Mouse (Mus musculus) kidney, postnatal 0 days (tissue): ENCODE results near the gene Adamtsl2. TPM values are rescaled to one million over a fixed set of nuclear protein-coding genes. Genes with fewer than 3 reads are reported as not detected.

ENCODE experiments used
- ATAC-seq: fragments of 200-750 bp; cut with Nextera tagmentation; replicated peaks from 2 replicates; pipeline ENCODE4 v1.8.0; 2017; ENCODE audit warnings: low read depth, moderate number of reproducible peaks, moderate TSS enrichment, moderate library complexity; ENCODE audit not compliant: low FRiP score
- DNase-seq: peaks from one replicate; pipeline ENCODE4 v3.0.0-alpha.2; 2016; ENCODE audit warnings: low spot score
- H3K27ac ChIP-seq: fragments of 300-500 bp; sonication (generic); 2 replicates; pipeline ENCODE4 v1.5.1; 2014; ENCODE audit warnings: mild to moderate bottlenecking
- H3K27me3 ChIP-seq: fragments of 300-500 bp; sonication (generic); 2 replicates; pipeline ENCODE4 v1.6.1; 2014; ENCODE audit warnings: low read length, mixed read lengths; ENCODE audit not compliant: insufficient read depth
- H3K36me3 ChIP-seq: fragments of 300-500 bp; sonication (generic); 2 replicates; pipeline ENCODE4 v1.6.1; 2014; ENCODE audit warnings: low read length, mixed read lengths; ENCODE audit not compliant: insufficient read depth
- H3K4me1 ChIP-seq: fragments of 300-500 bp; sonication (generic); replicated peaks from 2 replicates; pipeline ENCODE4 v1.6.1; 2014; ENCODE audit warnings: antibody characterized with exemption, low read length, mixed read lengths; ENCODE audit not compliant: insufficient read depth
- H3K4me2 ChIP-seq: fragments of 300-500 bp; sonication (generic); 2 replicates; pipeline ENCODE4 v1.6.1; 2014; ENCODE audit warnings: mild to moderate bottlenecking, low read length, moderate library complexity, mixed read lengths
- H3K4me3 ChIP-seq: fragments of 300-500 bp; sonication (generic); replicated peaks from 2 replicates; pipeline ENCODE4 v1.5.1; 2014; ENCODE audit warnings: low read depth, low read length
- H3K9ac ChIP-seq: fragments of 300-500 bp; sonication (generic); 2 replicates; pipeline ENCODE4 v1.6.1; 2014; ENCODE audit warnings: low read depth, low read length
- H3K9me3 ChIP-seq: fragments of 300-500 bp; sonication (generic); replicated peaks from 2 replicates; pipeline ENCODE4 v1.6.1; 2016; ENCODE audit warnings: low read length, inconsistent platforms, mixed read lengths
- CTCF ChIP-seq: IDR thresholded peaks from 2 replicates; pipeline ENCODE4 v1.5.1; 2016; ENCODE audit warnings: antibody characterized with exemption, low read depth, mild to moderate bottlenecking, moderate library complexity
- WGBS: fragments of 180-500 bp; shearing (Covaris S2); extraction: QIAGEN DNeasy Blood & Tissue Kit; methylation state at CpG from one replicate; pipeline ENCODE4 v1.1.7; 2014; 5-methylcytosine and 5-hydroxymethylcytosine counted together
- polyA plus RNA-seq: library from polyadenylated mRNA; unstranded; fragments of >200 nt; fragmentation: Nextera tagmentation; extraction: Ambion mirVana; gene quantifications from 2 replicates; pipeline ENCODE4 v1.2.1, GENCODE M21; 2015

The Adamtsl2 gene
- polyA plus RNA-seq, 1 experiment from 2014 or later: 0.83 TPM

GRCm38 (mm10) chr2:27071137-27071536, 8.0 kb upstream of the Adamtsl2 start:
- no peak for TF ChIP-seq CTCF
- H3K4me3 ChIP-seq: no peak overlapping the region
- 13% methylated on average over 4 of the region's 4 CpGs for WGBS
- no peak overlapping the region for H3K9ac ChIP-seq
- ATAC-seq (no peak), DNase-seq (peak; percentile 80)
- no peaks in the 10 kb centered on the region for H3K27me3 ChIP-seq
- no peaks in the 10 kb centered on the region for H3K36me3 ChIP-seq
- 0 out of 2 replicates have a peak, but pooled peaks cover 8% of the 10 kb centered on the region for H3K4me1 ChIP-seq
- no peak overlapping the region for H3K27ac ChIP-seq
- no peaks in the 10 kb centered on the region for H3K9me3 ChIP-seq
- no peak overlapping the region for H3K4me2 ChIP-seq

DNA sequence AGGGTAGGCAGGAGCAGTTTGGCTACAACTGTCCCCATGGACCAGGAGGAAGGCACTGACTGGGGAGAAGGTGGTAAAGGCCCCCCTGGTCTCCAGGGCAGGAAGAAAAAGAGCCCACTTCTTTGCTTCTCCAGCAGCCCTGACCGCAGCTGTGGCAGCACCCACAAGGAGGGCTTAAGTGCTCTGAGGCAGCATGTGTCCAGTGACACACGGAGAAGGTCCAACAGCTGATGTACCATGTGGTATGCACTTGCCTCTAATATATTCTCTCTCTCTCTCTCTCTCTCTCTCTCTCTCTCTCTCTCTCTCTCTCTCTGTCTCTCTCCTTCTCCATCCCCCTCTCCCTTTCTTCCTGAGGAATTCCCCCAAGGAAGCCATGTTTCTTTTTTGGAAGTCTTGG, 7.2 kb upstream of the Adamtsl2 start, which contains the start of gene Mymk:
Gene Mymk, minus strand, starts transcription at position 202 of the 400 bp plus-strand sequence.
- ATAC-seq: no peak
- H3K27ac ChIP-seq: no peak within 1 kb of the TSS; the same call in 1 of the 2 replicates
- H3K4me2 ChIP-seq: no peak within 1 kb of the TSS
- 74% methylated on average over 2 of the region's 2 CpGs for WGBS
- H3K4me1 ChIP-seq: 0 out of 2 replicates have a peak, but pooled peaks cover 8% of the 10 kb centered on the region
- H3K9ac ChIP-seq: no peak within 1 kb of the TSS
- no peak within 1 kb of the TSS for H3K4me3 ChIP-seq
- no peak for TF ChIP-seq CTCF
- no peaks in the 10 kb centered on the region for H3K36me3 ChIP-seq
- H3K27me3 ChIP-seq: no peaks in the 10 kb centered on the region
- DNase-seq: no peak
- H3K9me3 ChIP-seq: no peaks in the 10 kb centered on the region

- DNase-seq (no peak), ATAC-seq (no peak)
- no peaks in the 10 kb centered on the region for H3K36me3 ChIP-seq
- no peaks in the 10 kb centered on the region for H3K27me3 ChIP-seq
- peaks cover 11% of the 10 kb centered on the region; the same call in 1 of the 2 replicates for H3K4me1 ChIP-seq
- H3K4me2 ChIP-seq: no peak overlapping the region
- H3K9me3 ChIP-seq: no peaks in the 10 kb centered on the region
- no peak overlapping the region for H3K27ac ChIP-seq
- no peak for TF ChIP-seq CTCF
- no peak overlapping the region for H3K9ac ChIP-seq
- H3K4me3 ChIP-seq: no peak overlapping the region
- WGBS: 58% methylated on average over 4 of the region's 4 CpGs
Observed at GRCm38 (mm10) chr2:27073407-27073806, 5.8 kb upstream of the Adamtsl2 start.

DNA sequence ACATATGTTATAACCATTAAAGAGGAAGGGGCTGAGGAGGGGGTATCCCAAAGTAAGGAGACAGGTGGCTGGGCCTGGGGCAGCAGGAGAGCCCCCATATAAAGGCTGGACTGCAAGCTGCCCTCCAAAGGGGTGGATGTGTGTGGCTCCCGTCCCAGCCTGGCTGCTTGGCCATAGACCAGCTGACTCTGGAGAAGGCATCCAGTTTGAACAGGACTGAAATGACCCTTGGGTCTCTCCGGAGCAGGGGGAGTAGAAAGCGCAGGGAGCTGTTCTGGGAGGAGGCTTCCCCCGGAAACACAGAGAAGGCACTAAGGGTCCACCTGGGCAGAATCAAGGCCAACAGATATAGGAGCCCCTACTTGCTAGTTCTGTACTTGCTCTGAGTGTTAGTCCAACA, 4.4 kb upstream of the Adamtsl2 start:
- Histone ChIP-seq H3K4me2 (no peak overlapping the region), H3K36me3 (no peaks in the 10 kb centered on the region), H3K27me3 (no peaks in the 10 kb centered on the region), H3K9ac (no peak overlapping the region), H3K9me3 (no peaks in the 10 kb centered on the region), H3K4me3 (no peak overlapping the region), H3K27ac (no peak overlapping the region), H3K4me1 (peaks cover 25% of the 10 kb centered on the region)
- no peak for TF ChIP-seq CTCF
- ATAC-seq: no peak
- 51% methylated on average over 4 of the region's 4 CpGs for WGBS
- DNase-seq: peak; percentile 38

GRCm38 (mm10) chr2:27075485-27075884, 3.7 kb upstream of the Adamtsl2 start:
- 59% methylated on average over 3 of the region's 3 CpGs for WGBS
- no peak overlapping the region for H3K4me2 ChIP-seq
- H3K36me3 ChIP-seq: no peaks in the 10 kb centered on the region
- H3K4me1 ChIP-seq: peaks cover 25% of the 10 kb centered on the region
- H3K27ac ChIP-seq: no peak overlapping the region
- DNase-seq: peak; percentile 65
- no peaks in the 10 kb centered on the region for H3K27me3 ChIP-seq
- H3K4me3 ChIP-seq: no peak overlapping the region
- no peaks in the 10 kb centered on the region for H3K9me3 ChIP-seq
- TF ChIP-seq CTCF: peak; percentile 72
- no peak overlapping the region for H3K9ac ChIP-seq
- ATAC-seq: peak; percentile 44; the same call in 1 of the 2 replicates

GRCm38 (mm10) chr2:27077655-27078244, 1.4 kb upstream of the Adamtsl2 start:
- no peak overlapping the region for H3K4me3 ChIP-seq
- H3K4me1 ChIP-seq: peaks cover 25% of the 10 kb centered on the region
- ATAC-seq: no peak
- no peaks in the 10 kb centered on the region for H3K27me3 ChIP-seq
- no peaks in the 10 kb centered on the region for H3K36me3 ChIP-seq
- no peak overlapping the region for H3K27ac ChIP-seq
- no peaks in the 10 kb centered on the region for H3K9me3 ChIP-seq
- WGBS: 65% methylated on average over 10 of the region's 10 CpGs
- no peak overlapping the region for H3K9ac ChIP-seq
- peak; percentile 39; the same call in 1 of the 2 replicates for TF ChIP-seq CTCF
- no peak for DNase-seq
- no peak overlapping the region for H3K4me2 ChIP-seq
